Mouse (Mus musculus) cortical plate, adult 2 months (tissue): ENCODE data around the gene Gsdma2.

ENCODE experiments used
- CTCF ChIP-seq: fragments of 200-500 bp; IDR thresholded peaks from 2 replicates; pipeline ENCODE4 v1.5.1; 2011; ENCODE audit warnings: mild to moderate bottlenecking, control low read depth, low read length; ENCODE audit not compliant: insufficient read depth; ENCODE audit errors: extremely low read depth
- POLR2A ChIP-seq: fragments of 200-500 bp; IDR thresholded peaks from 2 replicates; pipeline ENCODE4 v1.6.1; 2011; ENCODE audit warnings: mild to moderate bottlenecking, low read length, control low read depth; ENCODE audit not compliant: insufficient read depth; ENCODE audit errors: extremely low read depth

- no peak for TF ChIP-seq CTCF
- TF ChIP-seq POLR2A, result no peak
Measured at GRCm38 (mm10) chr11:98597991-98598390, 48.6 kb upstream of the Gsdma2 start, which contains the start of gene Lrrc3c.
